Mouse (Mus musculus): Measurements from ENCODE around the gene Ttc28. TPM values are rescaled to one million over a fixed set of nuclear protein-coding genes. Genes with fewer than 3 reads are reported as not detected.

The Ttc28 gene
- total RNA-seq, 2 experiments from 2014 or later, result 13.5 to 15.3 TPM

GRCm38 (mm10) chr5:110936606-110937005 lies 57.0 kb downstream of the Ttc28 start:
- intact Hi-C loops (cut with DNase I), result no loop called here
- DNase-seq, result no peak

DNA sequence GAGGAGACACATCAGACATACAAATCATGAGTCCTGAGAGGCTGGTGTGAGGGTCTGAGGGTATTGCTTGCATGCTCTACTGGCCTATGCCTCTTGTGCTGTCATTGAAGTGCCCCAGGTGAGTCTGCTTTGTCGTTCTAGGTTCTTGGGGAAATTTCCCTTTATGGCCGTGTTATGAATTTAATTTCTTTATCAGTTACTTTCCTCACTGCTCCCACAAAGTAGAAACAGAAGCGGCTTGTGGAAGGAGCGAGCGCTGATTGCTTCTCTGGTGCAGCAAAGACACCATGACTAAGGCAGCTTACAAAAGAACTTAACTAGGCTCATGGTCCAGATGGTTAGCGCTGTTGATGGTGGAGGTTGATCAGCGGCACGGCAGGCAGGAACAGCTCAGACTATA lies 64.7 kb downstream of the Ttc28 start:
- intact Hi-C loops (cut with DNase I), result no loop called here
- DNase-seq, result no peak

DNA sequence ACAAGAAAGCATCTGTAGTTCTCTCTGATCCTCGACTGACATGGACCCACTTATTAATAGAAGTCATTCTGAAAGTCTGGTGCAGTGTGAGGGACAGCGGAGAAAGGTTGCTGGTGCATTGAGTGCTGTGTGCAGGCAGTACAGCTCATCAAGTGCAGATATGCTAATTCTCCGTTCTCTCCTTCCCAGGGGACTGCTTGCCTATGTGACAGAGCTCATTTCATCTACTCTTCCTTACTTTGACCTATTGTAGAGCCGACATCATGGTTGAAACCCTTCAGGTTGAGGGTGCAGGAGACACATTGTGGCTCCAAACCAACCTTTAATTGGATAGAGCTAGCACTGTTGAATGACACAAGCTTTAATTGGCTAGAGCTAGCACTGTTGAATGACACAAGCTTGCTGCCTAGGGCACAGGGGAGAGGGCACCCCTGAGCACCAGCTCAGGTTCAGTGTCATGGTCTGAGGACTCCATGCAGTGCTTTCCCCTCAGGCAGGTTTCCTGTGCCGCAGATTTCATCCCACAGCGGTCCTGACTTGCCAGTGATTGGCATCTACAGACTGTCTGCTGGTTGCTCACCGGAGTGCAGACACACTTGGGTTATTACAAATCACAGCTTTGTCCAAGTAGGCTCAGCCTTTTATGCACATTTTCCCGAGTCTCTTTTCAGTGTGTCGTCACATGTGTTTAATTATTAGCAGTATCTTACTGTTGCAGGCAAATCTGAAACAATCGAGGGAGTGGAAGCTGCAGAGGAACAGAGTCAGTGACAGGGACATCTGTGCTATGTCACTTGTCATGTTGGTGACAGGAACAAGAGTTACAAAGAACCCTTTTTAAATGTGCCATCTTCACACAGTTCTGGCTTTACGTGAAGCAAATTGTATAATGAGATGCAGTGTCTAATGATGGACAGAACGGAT lies 69.1 kb downstream of the Ttc28 start:
- intact Hi-C loops (cut with DNase I), result no loop called here
- no peak for DNase-seq

- DNase-seq, result no peak
- intact Hi-C loops (cut with DNase I), result no loop called here
Observed at GRCm38 (mm10) chr5:110949791-110950190, 70.2 kb downstream of the Ttc28 start.

DNA sequence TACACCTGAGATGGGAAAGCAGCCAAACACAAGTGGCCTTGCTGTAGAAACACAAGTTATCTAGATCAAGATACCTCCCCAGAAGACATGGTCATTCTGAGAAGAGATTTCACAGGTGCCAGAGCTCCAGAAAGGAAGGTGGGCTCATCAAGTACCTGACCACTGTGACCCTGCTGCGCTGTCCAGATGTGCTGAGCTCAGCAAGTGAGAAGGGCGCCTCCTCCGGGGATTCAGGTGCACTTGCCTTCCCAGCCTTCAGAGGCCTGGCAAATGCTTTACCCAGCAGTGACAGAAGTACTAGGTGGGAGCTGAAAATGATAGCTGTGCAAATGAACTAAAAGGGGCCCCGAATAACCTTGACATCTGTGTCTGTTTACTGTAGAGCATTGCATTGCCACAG lies 78.6 kb downstream of the Ttc28 start:
- no peak for DNase-seq
- intact Hi-C loops (cut with DNase I), result no loop called here

DNA sequence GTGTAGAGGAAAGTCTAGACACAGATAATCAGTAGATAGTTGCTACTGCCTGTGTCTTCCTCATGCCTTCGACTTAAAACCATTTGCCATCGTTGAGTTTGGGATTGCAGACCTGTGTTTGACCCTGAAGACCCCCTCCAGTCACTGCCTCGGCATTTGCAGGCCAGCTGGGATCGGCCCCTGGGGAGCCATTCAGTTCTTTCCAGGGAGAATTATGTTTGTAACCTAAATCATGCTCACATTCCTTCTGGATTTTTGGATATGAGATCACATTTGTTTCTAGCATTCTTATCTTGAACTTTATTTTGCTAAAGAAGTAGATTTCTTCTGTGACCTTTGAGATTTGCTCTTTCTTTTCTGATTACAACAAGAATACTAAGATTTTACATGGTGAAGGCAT lies 80.5 kb downstream of the Ttc28 start:
- intact Hi-C loops (cut with DNase I), result no loop called here
- DNase-seq, result no peak

DNA sequence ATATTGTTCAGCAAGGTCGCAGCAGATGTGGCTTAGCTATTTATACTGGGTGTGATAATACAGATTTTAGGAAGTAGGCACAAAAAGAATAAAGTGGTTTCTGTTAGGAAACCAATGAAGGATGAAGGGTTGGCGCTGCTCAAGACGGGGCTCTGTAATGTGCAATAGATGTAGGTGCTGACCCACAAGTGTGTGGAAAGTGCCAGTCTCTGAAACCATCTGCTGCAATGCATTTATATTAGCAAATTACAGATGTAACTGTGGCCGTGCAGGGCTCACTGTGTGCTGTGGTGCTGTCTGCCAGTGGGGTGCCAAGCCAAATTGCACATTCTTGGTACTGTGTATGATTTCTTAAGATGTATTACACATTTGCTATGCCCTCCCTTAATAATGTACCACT lies 81.3 kb downstream of the Ttc28 start:
- DNase-seq, result no peak
- intact Hi-C loops (cut with DNase I), result no loop called here

GRCm38 (mm10) chr5:110967483-110968055 lies 88.0 kb downstream of the Ttc28 start:
- intact Hi-C loops (cut with DNase I), result no loop called here

DNA sequence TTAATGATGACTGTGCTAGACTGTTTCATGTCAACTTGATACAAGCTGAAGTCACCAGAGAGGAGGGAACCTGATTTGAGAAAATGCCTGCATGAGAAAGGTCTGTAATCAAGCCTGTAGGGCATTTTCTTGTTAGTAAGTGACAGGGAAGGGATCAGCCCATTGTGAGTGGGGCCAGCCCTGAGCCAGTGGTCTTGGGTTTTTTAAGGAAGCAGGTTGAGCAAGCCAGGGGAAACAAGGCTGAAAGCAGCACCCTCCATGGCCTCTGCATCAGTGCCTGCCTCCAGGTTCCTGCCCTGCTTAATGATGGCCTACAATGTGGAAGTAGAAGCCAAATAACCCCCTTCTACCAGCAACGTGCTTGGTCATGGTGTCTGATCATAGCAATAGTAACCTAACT lies 89.0 kb downstream of the Ttc28 start:
- intact Hi-C loops (cut with DNase I), result no loop called here

More at GRCm38 (mm10) chr5:110967483-110968055, 88.0 kb downstream of the Ttc28 start:
- no peak for DNase-seq

GRCm38 (mm10) chr5:110970162-110970780 lies 90.7 kb downstream of the Ttc28 start:
- DNase-seq, result peak; percentile 61 to 64
- intact Hi-C loops (cut with DNase I), result no loop called here

More for the DNA sequence above, 89.0 kb downstream of the Ttc28 start:
- no peak for DNase-seq

- DNase-seq, result no peak
- intact Hi-C loops (cut with DNase I), result loop anchor here (2.0 to 5.0 kb wide), 3 partner anchors 81 to 280 kb away; partner anchors contain the start of genes Chek2 and Hscb
Observed at GRCm38 (mm10) chr5:110976721-110977120, 97.1 kb downstream of the Ttc28 start.

DNA sequence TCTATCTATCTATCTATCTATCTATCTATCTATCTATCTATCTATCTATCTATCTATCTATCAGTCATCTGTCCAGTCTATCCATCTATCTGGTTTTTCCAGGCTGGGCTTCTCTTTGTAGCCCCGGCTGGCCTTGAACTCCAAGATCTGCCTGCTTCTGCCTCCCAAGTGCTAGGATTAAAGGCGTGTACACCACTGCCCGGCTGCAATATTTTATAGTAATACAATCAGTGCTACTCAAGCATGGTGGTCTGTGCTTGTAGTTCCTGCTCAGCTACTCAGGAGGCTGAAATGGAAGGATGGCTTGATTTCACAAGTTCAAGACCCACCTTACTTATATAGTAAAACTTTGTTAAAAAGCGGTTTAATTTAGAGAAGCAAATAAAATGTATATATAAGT lies 98.2 kb downstream of the Ttc28 start:
- intact Hi-C loops (cut with DNase I), result loop anchor here (2.0 to 5.0 kb wide), 3 partner anchors 80 to 279 kb away; partner anchors contain the start of genes Chek2 and Hscb
- DNase-seq, result no peak

DNA sequence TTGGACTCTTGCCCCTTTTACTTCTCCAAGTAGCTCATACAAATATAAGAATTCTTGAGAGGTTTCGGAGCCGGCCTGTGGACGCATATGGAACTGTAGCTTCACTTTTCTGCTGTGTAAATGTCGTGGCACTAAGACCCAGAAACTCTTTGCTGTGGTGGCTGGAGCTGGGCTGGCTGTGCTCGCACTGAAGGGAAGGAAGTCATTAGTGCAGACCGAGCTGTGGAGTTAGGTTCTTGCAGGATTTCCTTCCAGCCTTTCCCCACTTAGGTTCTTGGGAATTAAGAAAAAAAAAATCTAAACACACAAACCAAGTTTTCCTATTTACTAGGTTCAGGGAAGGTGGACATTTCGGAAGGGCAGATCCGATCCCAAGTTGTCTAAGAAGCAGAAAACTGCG lies 98.9 kb downstream of the Ttc28 start:
- DNase-seq, result peak; percentile 71 to 78
- intact Hi-C loops (cut with DNase I), result loop anchor here (5.0 kb wide), 2 partner anchors 79 to 141 kb away; partner anchors contain the start of genes Chek2 and Hscb

DNA sequence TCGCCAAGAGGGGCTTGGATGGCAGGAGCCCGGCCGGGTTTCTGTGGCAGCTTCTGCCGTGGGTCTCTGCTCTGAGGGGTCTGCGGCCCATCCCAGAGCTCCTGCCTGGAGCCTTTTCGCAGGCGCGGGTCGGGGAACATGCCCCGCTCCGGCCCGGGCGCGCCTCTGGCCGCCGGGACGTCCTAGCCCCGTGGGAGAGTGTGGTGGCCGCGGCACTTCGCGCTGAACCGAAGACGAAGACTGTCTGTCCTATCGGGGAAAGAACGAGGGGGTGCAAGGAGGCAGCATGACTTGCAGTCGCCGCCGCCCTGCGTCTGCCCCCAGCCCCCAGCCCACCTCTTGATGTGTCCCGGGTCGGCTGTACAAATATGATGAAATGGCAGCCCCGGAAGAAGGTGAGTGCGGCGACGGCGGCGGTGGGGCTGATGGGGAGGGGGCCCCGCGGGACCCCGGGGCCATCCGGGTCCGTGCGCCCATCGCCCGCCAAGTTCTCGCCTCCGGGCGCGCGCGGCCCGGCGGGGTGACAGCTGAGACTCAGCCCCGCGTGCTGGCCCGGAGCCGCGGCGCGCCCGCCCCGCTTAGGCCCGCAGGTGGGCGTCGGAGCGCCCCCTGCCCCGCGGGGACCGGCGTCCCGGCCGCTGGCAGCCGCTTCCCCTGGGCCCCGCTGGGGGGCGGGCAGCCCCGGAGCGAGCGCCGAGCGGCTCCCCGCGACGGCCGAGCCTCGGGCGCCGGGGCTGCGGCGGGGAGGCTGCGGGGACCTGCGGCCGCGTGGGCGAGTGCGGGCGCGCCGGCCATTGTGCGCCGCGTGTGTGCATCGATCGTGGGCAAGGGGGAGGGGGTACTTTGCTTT lies 99.6 kb downstream of the Ttc28 start:
- DNase-seq, result peak; percentile 56 to 74
- intact Hi-C loops (cut with DNase I), result loop anchor here (5.0 kb wide), 2 partner anchors 78 to 142 kb away; partner anchors contain the start of genes Chek2 and Hscb

- intact Hi-C loops (cut with DNase I), result loop anchor here (2.0 to 5.0 kb wide), 4 partner anchors 77 to 229 kb away; partner anchors contain the start of genes Chek2 and Hscb
- peak; percentile 49 to 63 for DNase-seq
Observed at GRCm38 (mm10) chr5:110979861-110980346, 100.3 kb downstream of the Ttc28 start.

DNA sequence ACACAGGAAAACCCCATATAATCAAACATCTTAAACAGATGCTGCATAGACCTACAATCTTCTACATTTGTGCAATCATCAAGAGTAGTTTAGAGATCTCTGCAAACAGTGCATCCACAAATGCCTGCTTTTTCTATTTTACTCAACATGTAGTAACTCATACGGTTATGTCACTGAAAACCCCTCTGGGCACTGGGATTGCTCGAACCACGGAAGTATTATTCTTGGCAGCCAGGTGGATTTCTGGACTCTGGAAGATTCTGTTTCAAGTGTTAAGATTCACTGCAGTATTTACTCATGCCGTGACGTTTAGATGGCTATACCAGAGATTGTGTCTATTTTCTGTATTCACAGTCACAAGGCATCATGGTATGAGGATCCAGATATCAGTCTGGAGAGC lies 101.0 kb downstream of the Ttc28 start:
- DNase-seq, result no peak
- intact Hi-C loops (cut with DNase I), result loop anchor here (2.0 kb wide), 2 partner anchors 130 to 228 kb away; no protein-coding TSS in a partner anchor

- intact Hi-C loops (cut with DNase I), result no loop called here
- DNase-seq, result no peak
Observed at GRCm38 (mm10) chr5:110982436-110982835, 102.8 kb downstream of the Ttc28 start.

- intact Hi-C loops (cut with DNase I), result loop anchor here (2.0 kb wide), 1 partner anchor 277 kb away; no protein-coding TSS in a partner anchor
- DNase-seq, result no peak
Observed at GRCm38 (mm10) chr5:110984136-110984681, 104.6 kb downstream of the Ttc28 start.

DNA sequence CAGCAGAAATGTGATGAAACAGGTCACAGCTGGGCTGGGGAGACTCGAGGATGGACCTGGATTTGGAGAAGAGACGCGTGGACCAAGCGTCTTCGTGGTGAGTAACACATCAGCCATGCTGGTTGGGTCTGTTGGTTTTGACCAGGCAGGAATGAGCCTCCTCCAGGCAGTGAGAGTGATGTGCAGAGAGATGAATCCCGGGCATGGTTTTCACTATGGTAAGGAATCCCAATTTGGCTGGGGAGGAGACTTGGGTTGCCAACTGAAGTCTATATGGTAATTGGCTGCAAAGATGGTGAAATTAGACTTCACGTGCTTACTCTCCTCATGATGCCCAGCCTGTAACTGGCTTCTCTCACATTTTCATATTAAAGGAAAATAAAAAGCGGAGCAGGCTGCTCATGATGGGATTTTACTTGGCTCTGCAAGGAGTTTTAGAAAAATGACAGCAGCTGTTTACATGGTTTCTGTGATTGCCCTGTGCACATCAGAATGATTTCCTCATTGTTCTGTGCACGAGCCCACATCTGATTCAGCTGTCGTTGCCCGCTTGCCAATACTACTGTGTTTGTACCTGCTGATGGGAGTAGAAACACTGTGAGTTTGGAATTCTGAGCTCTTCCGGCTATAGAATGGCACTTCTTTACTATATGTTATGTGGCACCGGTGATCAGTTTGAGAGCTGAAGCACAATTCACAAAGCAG lies 117.4 kb downstream of the Ttc28 start:
- intact Hi-C loops (cut with DNase I), result no loop called here

More for the DNA sequence above, 117.4 kb downstream of the Ttc28 start:
- DNase-seq, result no peak

All from heart, postnatal 36 days (tissue).